Mouse (Mus musculus) cerebellum, adult 2 months (tissue): ENCODE results near the gene Nme3. TPM values are rescaled to one million over a fixed set of nuclear protein-coding genes. Genes with fewer than 3 reads are reported as not detected.

Experiments used
- DNase-seq, 2 experiments: peaks; one replicate each; pipeline ENCODE4 v3.0.0; 2021
- H3K27ac ChIP-seq: fragments of 200-500 bp; 2 replicates; pipeline ENCODE4 v1.5.1; 2012; ENCODE audit warnings: low read length, control low read depth, inconsistent platforms; ENCODE audit not compliant: insufficient read depth
- H3K27me3 ChIP-seq: fragments of 200-500 bp; 2 replicates; pipeline ENCODE4 v1.6.1; 2012; ENCODE audit warnings: inconsistent platforms, mild to moderate bottlenecking, low read length, moderate library complexity; ENCODE audit not compliant: control insufficient read depth, insufficient read depth
- H3K4me1 ChIP-seq: fragments of 200-500 bp; 2 replicates; pipeline ENCODE4 v1.6.1; 2011; ENCODE audit warnings: low read length; ENCODE audit not compliant: control insufficient read depth, insufficient read depth
- H3K4me3 ChIP-seq: fragments of 200-500 bp; replicated peaks from 2 replicates; pipeline ENCODE3; 2011; ENCODE audit warnings: mild to moderate bottlenecking, low read depth, low read length, control low read depth; ENCODE audit not compliant: insufficient read depth
- CTCF ChIP-seq: fragments of 200-500 bp; IDR thresholded peaks from 2 replicates; pipeline ENCODE4 v1.5.1; 2011; ENCODE audit warnings: low read depth, mild to moderate bottlenecking, control low read depth, low read length, moderate library complexity, borderline replicate concordance; ENCODE audit not compliant: insufficient read depth
- POLR2A ChIP-seq: fragments of 200-500 bp; IDR thresholded peaks from 2 replicates; pipeline ENCODE4 v1.6.1; 2011; ENCODE audit warnings: low read length, control low read depth, borderline replicate concordance; ENCODE audit not compliant: insufficient read depth
- WGBS: fragments of 180-500 bp; shearing (Covaris S2); methylation state at CpG from one replicate; pipeline ENCODE4 v1.1.7; 2018; 5-methylcytosine and 5-hydroxymethylcytosine counted together
- polyA plus RNA-seq: library from polyadenylated mRNA; depleted of rRNA; stranded (reverse); fragments of >200 nt; gene quantifications from 2 replicates; pipeline ENCODE4 v1.2.3, GENCODE M21; 2012

Gene Nme3
- polyA plus RNA-seq, 1 experiment: 99.0 TPM

DNA sequence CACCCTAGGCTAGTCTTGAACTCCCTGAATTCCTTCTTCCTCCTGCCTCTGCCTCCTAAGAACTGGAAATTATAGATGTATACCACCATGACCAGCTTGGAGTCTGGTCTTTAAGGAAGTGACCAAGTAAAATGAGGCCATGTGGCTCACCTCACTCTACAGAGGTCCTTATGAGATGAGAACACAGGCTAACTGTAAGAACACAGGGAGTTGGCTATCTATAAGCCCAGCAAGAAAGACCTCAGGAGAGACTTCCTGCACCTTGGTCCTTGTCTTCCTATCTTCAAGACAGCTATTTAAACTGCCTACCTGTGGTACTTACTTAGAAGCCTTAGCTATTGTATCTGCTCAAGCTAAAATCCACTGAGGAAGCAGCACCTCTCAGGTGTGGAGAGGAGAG lies 17.7 kb downstream of the Nme3 start:
- Histone ChIP-seq H3K27ac (no peak overlapping the region), H3K4me1 (no peaks in the 10 kb centered on the region), H3K27me3 (no peaks in the 10 kb centered on the region), H3K4me3 (no peak overlapping the region)
- no peak for DNase-seq
- no peak for TF ChIP-seq POLR2A

DNA sequence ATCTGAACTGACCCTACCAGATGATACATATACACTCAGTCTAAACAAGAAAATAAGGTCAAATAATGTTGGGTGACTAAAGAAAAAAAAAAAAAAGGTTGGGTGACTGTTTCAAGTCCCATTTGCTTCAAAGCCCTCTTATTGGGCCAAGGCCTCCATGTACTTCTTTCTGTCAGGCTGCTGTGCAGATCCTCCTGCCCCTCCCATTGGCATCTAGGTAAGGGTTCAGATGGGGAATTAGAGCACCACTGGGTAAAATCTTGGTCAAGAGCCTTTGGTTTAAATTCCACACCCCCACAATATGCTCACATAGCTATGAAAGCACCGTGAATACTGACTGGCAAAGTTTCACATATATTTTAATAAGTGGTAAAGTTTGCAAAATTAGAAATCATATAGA lies 26.9 kb downstream of the Nme3 start:
- WGBS: 88% methylated on average over 1 of the region's 1 CpGs
- Histone ChIP-seq H3K4me1 (no peaks in the 10 kb centered on the region; the same call in 1 of the 2 replicates), H3K4me3 (no peak overlapping the region), H3K27me3 (no peaks in the 10 kb centered on the region), H3K27ac (no peak overlapping the region)
- DNase-seq: no peak
- no peak for TF ChIP-seq CTCF
- TF ChIP-seq POLR2A: no peak

DNA sequence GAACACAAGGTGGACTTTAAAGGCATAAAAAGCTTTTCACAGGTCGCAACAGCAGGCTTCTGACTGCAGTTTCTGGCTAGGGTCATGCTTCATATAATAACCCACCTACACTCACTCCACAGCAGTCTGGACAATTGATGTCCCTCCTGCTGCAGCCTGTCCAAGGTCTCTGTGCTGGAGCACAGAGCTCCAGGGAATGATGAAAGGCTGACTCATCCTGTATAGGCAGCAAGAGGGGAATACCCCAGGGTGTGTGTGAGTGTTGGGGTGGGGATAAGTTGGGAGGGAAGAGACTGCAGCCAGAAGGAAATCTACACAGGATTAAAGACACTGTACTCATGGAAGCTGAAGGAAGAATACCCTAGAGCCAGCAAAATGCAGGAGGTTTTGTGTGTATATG lies 33.2 kb downstream of the Nme3 start:
- no peaks in the 10 kb centered on the region for H3K27me3 ChIP-seq
- H3K4me1 ChIP-seq: peaks cover 11% of the 10 kb centered on the region; the same call in 1 of the 2 replicates
- no peak overlapping the region for H3K27ac ChIP-seq
- no peak for DNase-seq
- no peak for TF ChIP-seq CTCF
- TF ChIP-seq POLR2A: no peak
- H3K4me3 ChIP-seq: no peak overlapping the region
- 71% methylated on average over 1 of the region's 1 CpGs for WGBS

DNA sequence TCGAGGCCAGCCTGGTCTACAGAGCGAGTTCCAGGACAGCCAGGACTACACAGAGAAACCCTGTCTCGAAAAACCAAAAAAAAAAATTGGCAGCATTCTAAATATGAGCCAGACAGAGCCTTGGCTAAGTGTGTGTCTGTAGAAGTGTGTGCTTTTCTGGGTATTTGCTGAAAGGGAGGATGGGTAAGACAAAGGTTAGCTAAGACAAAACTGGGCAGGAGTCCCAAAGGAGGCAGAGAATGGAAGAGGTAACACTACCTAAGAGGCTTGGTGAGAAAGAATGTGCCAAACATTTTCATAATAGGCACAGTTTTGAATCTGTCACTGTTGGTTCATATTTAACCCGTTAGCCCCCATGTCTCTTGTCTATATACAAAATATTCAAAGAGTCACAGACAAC lies 36.1 kb downstream of the Nme3 start:
- TF ChIP-seq CTCF (no peak), POLR2A (no peak)
- Histone ChIP-seq H3K27ac (no peak overlapping the region), H3K4me3 (no peak overlapping the region), H3K27me3 (no peaks in the 10 kb centered on the region), H3K4me1 (peaks cover 11% of the 10 kb centered on the region; the same call in 1 of the 2 replicates)
- 61% methylated on average over 4 of the region's 4 CpGs for WGBS
- DNase-seq: no peak

DNA sequence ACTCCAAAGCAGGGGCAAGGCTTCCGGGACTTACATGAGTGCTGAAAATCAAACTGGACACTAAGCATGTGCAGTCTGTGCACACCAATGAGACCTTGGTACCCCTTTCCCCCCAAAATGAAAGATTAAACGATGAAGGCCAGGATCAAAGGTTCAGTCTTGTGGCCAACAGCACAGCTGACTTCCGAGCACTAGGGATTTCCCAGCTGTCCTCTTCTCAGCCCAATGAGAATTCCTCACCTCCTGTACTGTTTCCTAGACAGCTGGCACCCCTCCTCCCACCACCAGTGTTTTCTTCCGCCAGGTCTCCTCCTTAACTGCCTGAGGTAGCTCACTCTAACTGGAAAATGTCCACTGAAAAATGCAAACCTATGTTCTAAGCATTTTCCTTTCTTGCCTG lies 36.9 kb downstream of the Nme3 start:
- Histone ChIP-seq H3K27ac (no peak overlapping the region), H3K4me1 (peaks cover 11% of the 10 kb centered on the region; the same call in 1 of the 2 replicates), H3K4me3 (no peak overlapping the region), H3K27me3 (no peaks in the 10 kb centered on the region)
- TF ChIP-seq POLR2A: no peak
- no peak for TF ChIP-seq CTCF
- WGBS: 22% methylated on average over 4 of the region's 4 CpGs
- no peak for DNase-seq

DNA sequence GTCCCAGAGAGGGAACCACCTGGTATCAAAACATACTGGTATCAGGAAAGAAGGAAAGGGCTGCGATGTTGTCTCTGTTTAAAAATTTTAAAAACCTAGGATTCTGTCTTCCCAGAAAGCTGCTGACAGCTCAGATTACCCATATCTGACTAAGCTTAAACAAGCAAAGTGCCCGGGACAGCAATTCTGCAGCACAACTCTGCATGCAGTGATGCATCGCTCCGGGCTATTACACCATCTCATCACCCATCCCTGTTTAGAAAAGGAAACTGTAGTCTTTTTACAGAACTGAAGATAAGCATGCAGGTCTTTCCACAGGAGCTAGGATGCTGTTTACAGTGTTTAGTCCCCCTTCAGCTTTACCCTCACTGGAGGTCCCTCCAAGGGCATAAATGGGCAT lies 38.6 kb downstream of the Nme3 start:
- Histone ChIP-seq H3K27ac (no peak overlapping the region), H3K4me1 (peaks cover 11% of the 10 kb centered on the region; the same call in 1 of the 2 replicates), H3K4me3 (peak overlapping the region; percentile 54), H3K27me3 (no peaks in the 10 kb centered on the region)
- TF ChIP-seq CTCF: no peak
- no peak for TF ChIP-seq POLR2A
- WGBS: 50% methylated on average over 4 of the region's 4 CpGs
- DNase-seq: no peak

DNA sequence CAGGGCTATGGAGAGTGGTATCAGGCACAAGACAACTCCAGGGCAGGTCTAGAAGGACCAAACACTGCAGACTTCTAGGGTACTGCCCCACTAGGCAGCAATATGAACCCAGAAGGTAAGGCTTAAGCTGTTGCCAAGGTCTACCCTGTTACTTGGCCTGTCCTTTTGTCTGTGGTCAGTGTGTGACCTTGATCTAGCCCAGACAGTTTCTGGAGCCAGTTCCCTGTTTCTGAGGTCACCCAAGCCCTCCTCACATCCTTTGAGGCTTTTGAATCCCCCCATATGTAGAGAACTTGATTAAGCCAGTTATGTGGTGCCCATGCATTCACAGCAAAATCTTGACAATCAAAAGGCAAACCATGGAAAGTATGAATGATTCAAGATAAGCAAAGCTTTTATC lies 39.4 kb downstream of the Nme3 start:
- TF ChIP-seq POLR2A (no peak), CTCF (no peak)

DNA sequence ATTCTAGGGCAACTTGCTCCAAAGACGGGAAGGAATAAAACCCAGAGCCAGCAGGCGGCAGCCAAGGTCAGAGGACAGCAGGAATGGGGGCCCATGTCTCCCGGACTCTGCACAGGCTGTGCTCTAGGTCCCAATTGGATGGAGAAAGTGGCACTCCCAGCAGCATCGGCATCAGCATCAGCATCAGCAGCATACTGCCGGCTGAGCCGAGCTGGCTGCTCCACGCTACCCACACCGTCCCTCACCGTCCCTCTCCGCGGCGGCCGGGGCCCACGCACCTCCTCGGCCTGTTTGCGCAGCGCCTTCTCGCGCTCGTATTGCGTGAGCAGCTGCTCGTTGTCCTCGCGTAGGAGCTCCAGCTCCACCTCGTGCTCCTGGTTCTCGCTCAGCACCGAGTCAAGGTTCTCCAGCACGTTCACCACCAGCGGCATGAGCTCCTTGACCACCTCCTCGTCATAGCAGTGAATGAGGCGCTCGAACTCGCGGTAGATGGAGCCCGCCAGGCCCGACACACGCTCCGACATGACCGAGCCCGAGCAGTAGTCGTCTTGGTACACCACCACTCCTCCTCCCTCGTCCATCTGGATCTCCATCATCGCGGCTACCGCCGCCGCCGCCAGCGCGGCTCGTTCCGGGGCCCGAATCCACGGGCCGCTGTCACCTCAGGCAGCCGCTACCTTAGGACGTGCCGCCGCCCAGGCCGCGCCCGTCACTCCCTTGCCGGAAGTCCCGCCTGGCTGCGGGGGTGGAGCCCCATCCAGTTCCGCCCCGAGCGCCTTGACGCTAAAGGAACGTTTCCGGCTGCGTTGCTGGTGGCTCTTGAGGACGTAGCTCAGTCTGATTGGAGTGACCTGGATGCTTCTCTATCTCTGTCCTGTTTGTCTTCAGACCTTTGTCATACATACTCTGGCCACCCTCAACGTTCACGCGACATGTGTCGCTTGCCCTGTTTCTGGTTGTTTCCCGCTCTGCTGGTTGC lies 40.2 kb downstream of the Nme3 start, which contains the start of gene Mapk8ip3:
TSS of gene Mapk8ip3 (minus strand) at position 719 of the 979 bp plus-strand sequence.
- H3K4me1 ChIP-seq: peaks cover 11% of the 10 kb centered on the region; the same call in 1 of the 2 replicates
- DNase-seq: peak; percentile 96
- H3K27ac ChIP-seq: peak within 1 kb of the TSS; percentile 97
- TF ChIP-seq POLR2A (peak; percentile 97; the same call in 1 of the 2 replicates), CTCF (peak; percentile 7; the same call in 1 of the 2 replicates)
- WGBS: under 1% methylated on average over 78 of the region's 78 CpGs
- H3K4me3 ChIP-seq: peak within 1 kb of the TSS; percentile 93
- H3K27me3 ChIP-seq: no peaks in the 10 kb centered on the region

More for the DNA sequence above, 39.4 kb downstream of the Nme3 start:
- no peak for DNase-seq
- Histone ChIP-seq H3K4me1 (peaks cover 11% of the 10 kb centered on the region; the same call in 1 of the 2 replicates), H3K4me3 (peak overlapping the region; percentile 54), H3K27me3 (no peaks in the 10 kb centered on the region), H3K27ac (peak overlapping the region; percentile 15; the same call in 1 of the 2 replicates)
